Mouse (Mus musculus) limb, embryonic 10.5 days (tissue): ENCODE data around the gene Shisa7. TPM values are rescaled to one million over a fixed set of nuclear protein-coding genes. Genes with fewer than 3 reads are reported as not detected.
"Not testable (repeated sequence)": the region's sequence is repeated elsewhere in the genome, so short reads cannot be mapped to it uniquely, and the experiment has no call there.

Experiments used
- DNase-seq: peaks from one replicate; pipeline ENCODE4 v3.0.0-alpha.2; 2017; ENCODE audit warnings: low spot score
- H3K27ac ChIP-seq: fragments of 300-500 bp; sonication (generic); 2 replicates; pipeline ENCODE4 v1.5.1; 2016; ENCODE audit warnings: mild to moderate bottlenecking
- H3K27me3 ChIP-seq: fragments of 300-500 bp; sonication (generic); 2 replicates; pipeline ENCODE4 v1.6.1; 2016; ENCODE audit warnings: low read depth, mild to moderate bottlenecking; ENCODE audit not compliant: poor library complexity, severe bottlenecking
- H3K36me3 ChIP-seq: fragments of 300-500 bp; sonication (generic); 2 replicates; pipeline ENCODE4 v1.6.1; 2016; ENCODE audit warnings: mild to moderate bottlenecking, moderate library complexity
- H3K4me1 ChIP-seq: fragments of 300-500 bp; sonication (generic); 2 replicates; pipeline ENCODE4 v1.6.1; 2016
- H3K4me3 ChIP-seq: fragments of 300-500 bp; sonication (generic); 2 replicates; pipeline ENCODE4 v1.5.1; 2016; ENCODE audit warnings: mild to moderate bottlenecking, moderate library complexity
- H3K9me3 ChIP-seq: fragments of 300-500 bp; sonication (generic); replicated peaks from 2 replicates; pipeline ENCODE4 v1.6.1; 2016; ENCODE audit warnings: mild to moderate bottlenecking
- WGBS: fragments of 180-500 bp; shearing (Covaris S2); methylation state at CpG from one replicate; pipeline ENCODE4 v1.1.7; 2016; 5-methylcytosine and 5-hydroxymethylcytosine counted together
- polyA plus RNA-seq: library from polyadenylated mRNA; unstranded; fragments of >200 nt; fragmentation: Nextera tagmentation; extraction: Ambion mirVana; gene quantifications from 2 replicates; pipeline ENCODE4 v1.2.1, GENCODE M21; 2016

Shisa7 gene
- polyA plus RNA-seq, 1 experiment from 2014 or later: 0.16 TPM

DNA sequence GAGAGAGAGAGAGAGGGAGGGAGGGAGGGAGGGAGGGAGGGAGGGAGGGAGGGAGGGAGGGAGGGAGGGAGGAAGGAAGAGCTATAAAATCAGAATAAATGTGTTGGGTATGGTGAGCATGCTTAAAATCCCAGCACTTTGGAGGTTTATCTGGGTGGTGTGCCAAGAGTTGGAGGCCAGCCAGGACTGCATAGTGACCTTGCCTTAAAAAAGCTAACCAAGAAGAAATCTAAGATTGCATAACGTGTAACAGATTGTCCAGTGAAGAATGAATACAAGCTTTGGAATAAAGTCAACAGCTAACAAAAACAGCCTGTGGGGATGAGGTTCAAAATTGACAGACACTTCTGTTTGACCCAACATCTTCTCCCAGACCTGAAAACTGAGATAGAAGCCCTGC lies 18.5 kb upstream of the Shisa7 start:
- no peaks in the 10 kb centered on the region for H3K27me3 ChIP-seq
- WGBS: 88% methylated on average over 1 of the region's 1 CpGs
- no peak overlapping the region for H3K27ac ChIP-seq
- H3K4me1 ChIP-seq: peaks cover 15% of the 10 kb centered on the region
- no peaks in the 10 kb centered on the region for H3K36me3 ChIP-seq
- no peak overlapping the region for H3K4me3 ChIP-seq
- DNase-seq: no peak
- no peaks in the 10 kb centered on the region for H3K9me3 ChIP-seq

DNA sequence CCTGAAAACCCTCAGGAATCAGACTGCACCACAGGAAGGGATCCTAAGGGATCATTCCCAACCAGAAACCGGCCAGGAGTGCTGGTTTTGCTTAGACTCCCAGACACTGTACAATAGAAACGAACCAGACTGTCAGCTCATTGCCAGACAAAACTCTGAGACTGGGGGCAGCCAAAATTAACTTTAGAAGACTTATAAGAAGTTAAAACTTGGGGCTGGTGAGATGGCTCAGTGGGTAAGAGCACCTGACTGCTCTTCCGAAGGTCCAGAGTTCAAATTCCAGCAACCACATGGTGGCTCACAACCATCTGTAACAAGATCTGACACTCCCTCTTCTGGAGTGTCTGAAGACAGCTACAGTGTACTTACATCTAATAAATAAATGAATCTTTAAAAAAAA lies 16.4 kb upstream of the Shisa7 start:
- H3K4me1 ChIP-seq, DNase-seq, H3K27ac ChIP-seq, H3K9me3 ChIP-seq, H3K4me3 ChIP-seq, H3K36me3 ChIP-seq, H3K27me3 ChIP-seq: not testable (repeated sequence)
- WGBS: 83% methylated on average over 3 of the region's 3 CpGs

DNA sequence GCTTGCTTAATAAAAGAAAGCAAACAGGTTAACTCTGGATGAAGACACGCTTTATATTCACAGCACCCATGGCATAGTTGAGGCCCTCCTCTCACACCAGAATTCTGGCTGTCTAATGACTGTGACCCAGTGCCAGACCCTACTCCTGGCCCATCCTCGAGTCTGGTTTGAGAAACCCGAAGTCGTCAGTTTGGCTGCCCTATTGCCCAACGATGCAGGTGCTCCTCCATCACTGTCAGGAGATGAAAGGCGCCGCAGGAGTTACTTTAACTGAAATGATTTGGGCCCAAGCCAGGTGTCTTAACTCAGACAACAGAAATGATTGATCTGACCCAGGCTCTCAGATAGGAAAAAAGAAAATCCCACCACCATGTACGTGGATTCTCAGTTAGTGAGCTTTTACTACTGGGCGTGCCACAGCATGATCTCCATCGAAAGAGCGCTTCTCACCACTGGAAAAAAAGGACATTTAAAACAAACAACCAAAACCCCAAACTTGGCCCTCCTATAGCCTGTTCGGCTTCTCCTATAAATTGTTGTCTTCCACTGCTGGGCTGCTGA lies 15.0 kb upstream of the Shisa7 start:
- no peaks in the 10 kb centered on the region for H3K27me3 ChIP-seq
- WGBS: 67% methylated on average over 12 of the region's 12 CpGs
- H3K4me3 ChIP-seq: no peak overlapping the region
- H3K9me3 ChIP-seq: no peaks in the 10 kb centered on the region
- H3K27ac ChIP-seq: no peak overlapping the region
- H3K36me3 ChIP-seq: no peaks in the 10 kb centered on the region
- no peak for DNase-seq
- H3K4me1 ChIP-seq: peaks cover 4% of the 10 kb centered on the region; the same call in 1 of the 2 replicates

DNA sequence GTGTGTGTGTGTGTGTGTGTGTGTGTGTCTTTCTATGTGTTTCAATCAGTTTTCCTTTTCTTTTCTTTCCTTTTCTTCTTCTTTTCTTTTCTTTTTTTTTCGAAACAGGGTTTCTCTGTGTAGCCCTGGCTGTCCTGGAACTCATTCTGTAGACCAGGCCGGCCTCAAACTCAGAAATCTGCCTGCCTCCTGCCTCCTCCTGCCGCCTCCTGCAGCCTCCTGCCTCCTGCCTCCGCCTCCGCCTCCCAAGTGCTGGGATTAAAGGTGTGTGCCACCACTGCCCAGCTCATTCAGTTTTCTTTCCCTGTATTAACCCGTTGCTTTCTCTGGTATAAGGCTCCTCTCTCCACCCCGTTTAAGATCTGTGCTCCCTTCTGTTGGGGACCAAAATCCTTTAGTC lies 12.8 kb upstream of the Shisa7 start:
- Histone ChIP-seq H3K4me3 (no peak overlapping the region), H3K27ac (no peak overlapping the region), H3K36me3 (no peaks in the 10 kb centered on the region), H3K27me3 (no peaks in the 10 kb centered on the region), H3K4me1 (peaks cover 4% of the 10 kb centered on the region; the same call in 1 of the 2 replicates), H3K9me3 (no peaks in the 10 kb centered on the region)
- no peak for DNase-seq
- WGBS: 66% methylated on average over 7 of the region's 7 CpGs

DNA sequence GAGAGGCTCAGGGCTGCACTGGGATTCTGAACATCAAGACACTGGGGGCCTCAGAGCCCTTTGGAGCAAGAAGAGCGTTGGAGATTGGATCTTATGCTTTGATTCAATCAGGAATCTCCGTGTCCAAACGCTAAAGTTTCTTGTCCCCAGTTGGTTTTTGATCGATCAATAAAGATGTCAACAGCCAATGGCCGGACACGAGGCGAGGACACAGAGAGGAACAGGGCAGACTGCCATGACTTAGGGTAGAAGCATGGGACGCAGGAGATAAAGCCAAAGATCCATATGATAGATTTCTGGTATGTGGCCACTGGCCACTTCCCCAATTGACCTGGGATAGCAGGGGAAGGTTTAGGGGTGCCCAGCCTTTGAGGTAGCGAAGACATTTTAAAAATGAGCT lies 12.0 kb upstream of the Shisa7 start:
- no peaks in the 10 kb centered on the region; the same call in 1 of the 2 replicates for H3K27me3 ChIP-seq
- no peak for DNase-seq
- H3K27ac ChIP-seq: no peak overlapping the region
- H3K4me1 ChIP-seq: peaks cover 4% of the 10 kb centered on the region; the same call in 1 of the 2 replicates
- no peaks in the 10 kb centered on the region for H3K36me3 ChIP-seq
- H3K9me3 ChIP-seq: no peaks in the 10 kb centered on the region
- WGBS: 89% methylated on average over 9 of the region's 9 CpGs
- no peak overlapping the region for H3K4me3 ChIP-seq

DNA sequence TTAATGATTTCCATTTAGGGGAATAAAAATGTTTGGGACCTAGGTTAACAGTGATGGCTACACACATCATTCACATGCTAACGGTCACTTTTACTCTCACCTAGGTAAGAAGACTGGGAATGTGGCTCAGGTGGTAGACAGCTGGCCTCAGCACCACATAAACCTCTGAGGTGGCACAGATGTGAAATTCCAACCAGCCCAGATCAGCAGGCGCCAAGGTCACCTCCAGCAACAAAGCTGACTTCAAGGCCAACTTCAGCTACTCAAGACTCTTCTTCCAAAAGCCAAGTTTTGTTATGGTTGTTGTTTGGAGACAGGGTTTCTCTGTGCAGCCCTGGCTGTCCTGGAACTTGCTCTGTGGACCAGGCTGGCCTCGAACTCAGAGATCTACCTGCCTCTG lies 9.1 kb upstream of the Shisa7 start:
- H3K4me1 ChIP-seq: peaks cover 4% of the 10 kb centered on the region; the same call in 1 of the 2 replicates
- no peak overlapping the region for H3K4me3 ChIP-seq
- H3K9me3 ChIP-seq: no peaks in the 10 kb centered on the region
- peaks cover 14% of the 10 kb centered on the region; the same call in 1 of the 2 replicates for H3K27me3 ChIP-seq
- no peaks in the 10 kb centered on the region for H3K36me3 ChIP-seq
- no peak overlapping the region for H3K27ac ChIP-seq
- 79% methylated on average over 3 of the region's 3 CpGs for WGBS
- no peak for DNase-seq

DNA sequence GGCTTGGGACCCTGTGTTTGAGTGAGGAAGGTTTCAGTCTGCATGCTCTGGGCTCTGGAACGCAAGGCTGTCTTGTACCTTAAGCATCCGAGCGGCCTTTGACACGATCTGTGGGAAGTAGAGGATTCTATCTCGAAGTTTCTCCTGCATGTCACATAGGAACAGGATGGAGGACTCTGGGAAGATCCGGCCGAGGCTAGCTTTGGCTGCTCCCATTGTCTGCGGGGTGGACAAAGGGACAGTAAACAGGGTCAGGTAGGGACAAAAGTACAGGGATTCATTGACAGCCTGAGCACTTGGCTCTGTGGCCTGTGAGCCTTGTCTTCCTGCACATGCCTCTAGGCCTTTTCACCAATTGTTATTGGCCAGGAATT lies 6.8 kb upstream of the Shisa7 start:
- 80% methylated on average over 8 of the region's 8 CpGs for WGBS

DNA sequence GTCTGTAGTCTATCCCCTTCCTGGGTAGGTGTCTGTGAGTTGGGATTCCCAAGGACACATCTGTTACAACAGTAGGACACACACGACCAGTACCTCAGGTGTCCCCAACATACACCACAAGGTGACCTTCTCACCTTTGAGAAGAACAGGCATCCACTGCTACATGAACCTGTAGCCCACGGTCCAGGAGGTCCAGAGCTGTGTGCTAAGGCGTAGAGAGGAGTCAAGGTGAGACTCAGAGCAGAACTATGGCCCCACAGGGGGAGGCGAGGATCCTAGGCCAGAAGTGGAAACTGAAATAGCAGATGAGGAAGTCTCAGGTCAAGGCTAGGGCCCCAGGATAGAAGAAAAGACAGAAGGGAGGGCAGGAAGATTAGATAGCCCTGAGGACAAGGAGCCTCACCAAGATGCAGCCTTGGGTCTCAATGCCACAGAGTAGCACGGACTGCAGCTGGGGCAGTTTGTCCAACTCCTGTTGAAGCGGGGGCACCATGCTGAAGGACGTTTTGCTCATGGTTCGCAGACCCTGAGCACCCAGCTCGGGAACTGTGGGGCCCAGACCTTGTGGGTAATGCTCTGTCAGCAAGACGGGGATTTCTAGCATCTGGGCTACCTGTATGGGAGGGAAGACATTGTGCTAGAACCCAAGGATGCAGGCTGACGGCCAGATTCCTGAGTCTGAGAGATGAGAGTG lies 6.3 kb upstream of the Shisa7 start:
- peaks cover 26% of the 10 kb centered on the region; the same call in 1 of the 2 replicates for H3K27me3 ChIP-seq
- H3K36me3 ChIP-seq: no peaks in the 10 kb centered on the region
- no peak overlapping the region for H3K27ac ChIP-seq
- no peak overlapping the region for H3K4me3 ChIP-seq
- no peak for DNase-seq
- no peaks in the 10 kb centered on the region for H3K9me3 ChIP-seq
- H3K4me1 ChIP-seq: no peaks in the 10 kb centered on the region
- 81% methylated on average over 11 of the region's 11 CpGs for WGBS

More for the DNA sequence above, 6.8 kb upstream of the Shisa7 start:
- Histone ChIP-seq H3K4me1 (no peaks in the 10 kb centered on the region), H3K27ac (no peak overlapping the region), H3K4me3 (no peak overlapping the region), H3K9me3 (no peaks in the 10 kb centered on the region), H3K27me3 (peaks cover 21% of the 10 kb centered on the region; the same call in 1 of the 2 replicates), H3K36me3 (no peaks in the 10 kb centered on the region)
- no peak for DNase-seq

DNA sequence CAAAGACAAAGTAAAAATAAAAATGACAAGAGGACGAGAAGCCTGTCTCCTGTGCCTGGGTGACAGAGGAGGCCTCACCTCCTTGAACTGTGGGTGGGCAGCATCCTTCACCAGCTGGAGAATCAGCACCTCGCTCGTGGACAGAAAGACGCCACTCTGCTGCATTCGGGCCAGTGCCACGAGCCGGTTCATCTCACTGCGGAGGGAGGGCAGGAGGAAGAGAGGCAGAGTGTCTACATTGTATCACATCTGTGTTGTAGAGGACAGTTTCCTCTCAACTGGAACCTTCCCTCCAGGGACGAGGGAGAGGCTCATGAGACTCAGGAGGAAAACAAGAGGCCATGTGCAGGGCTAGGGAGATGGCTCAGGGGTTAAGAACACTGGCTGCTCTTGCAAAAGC lies 4.9 kb upstream of the Shisa7 start:
- Histone ChIP-seq H3K9me3 (no peaks in the 10 kb centered on the region), H3K36me3 (no peaks in the 10 kb centered on the region), H3K27ac (no peak overlapping the region), H3K4me3 (no peak overlapping the region), H3K27me3 (peaks cover 40% of the 10 kb centered on the region), H3K4me1 (peaks cover 4% of the 10 kb centered on the region)
- DNase-seq: no peak
- 62% methylated on average over 9 of the region's 9 CpGs for WGBS

DNA sequence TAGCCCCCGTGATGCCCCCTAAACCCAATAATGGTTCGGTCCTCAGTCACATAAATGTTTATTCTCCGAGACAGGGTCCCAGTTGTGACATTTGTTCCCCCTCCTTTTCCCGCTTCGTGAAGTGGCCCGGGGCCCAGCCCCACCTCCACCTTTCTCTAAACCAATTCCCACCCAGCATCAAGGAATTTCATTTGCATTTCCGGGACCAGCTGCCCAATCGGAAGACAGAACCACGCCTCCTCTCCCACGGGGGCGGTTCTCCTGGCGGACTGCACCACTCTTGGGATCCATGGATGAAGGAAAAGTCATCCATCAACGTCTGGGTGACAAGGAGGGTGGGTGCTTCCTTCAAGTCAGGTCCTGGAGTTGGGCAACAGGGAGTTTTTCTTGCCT lies 417 bp upstream of the Shisa7 start:
- Histone ChIP-seq H3K36me3 (no peaks in the 10 kb centered on the region), H3K4me3 (peak overlapping the region; percentile 56), H3K4me1 (peaks cover 27% of the 10 kb centered on the region), H3K27ac (no peak overlapping the region), H3K27me3 (peaks cover 79% of the 10 kb centered on the region), H3K9me3 (no peaks in the 10 kb centered on the region)
- 2% methylated on average over 13 of the region's 13 CpGs for WGBS
- DNase-seq: peak; percentile 85

DNA sequence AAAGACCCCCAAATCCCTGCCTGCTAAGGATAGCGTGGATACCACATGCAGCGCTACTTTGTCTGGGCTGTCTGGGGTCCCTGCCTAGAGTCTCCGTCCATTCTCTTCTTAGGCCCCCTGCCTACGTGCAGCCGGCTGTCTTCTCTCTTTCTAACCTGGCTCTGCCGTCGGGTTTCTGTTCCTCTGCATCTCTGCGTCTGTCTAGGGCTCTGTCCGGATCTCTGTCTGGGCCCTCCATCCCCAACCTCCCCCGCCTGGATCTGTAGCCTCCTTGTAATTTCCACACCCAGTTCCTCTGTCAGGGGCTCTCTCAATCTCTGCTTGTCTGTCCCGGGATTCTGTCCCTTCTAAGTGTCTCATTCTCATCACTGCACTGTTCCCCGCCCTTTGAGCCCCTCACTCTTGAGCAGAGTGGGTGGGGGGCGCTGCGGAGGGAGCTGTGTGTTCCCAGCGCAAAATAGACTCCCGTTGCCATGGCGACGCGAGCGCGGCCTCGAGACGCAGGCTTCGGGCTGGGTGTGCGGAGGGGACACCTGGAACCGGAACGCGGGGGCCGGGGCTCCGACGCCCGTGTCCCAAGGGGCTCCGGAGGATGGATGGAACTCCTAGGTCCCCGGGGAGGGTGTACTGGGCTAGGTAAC lies 772 bp downstream of the Shisa7 start:
- Histone ChIP-seq H3K4me1 (peaks cover 27% of the 10 kb centered on the region), H3K27ac (no peak overlapping the region), H3K27me3 (peaks cover 83% of the 10 kb centered on the region), H3K9me3 (no peaks in the 10 kb centered on the region), H3K36me3 (no peaks in the 10 kb centered on the region), H3K4me3 (peak overlapping the region; percentile 56)
- DNase-seq: peak; percentile 75
- whole genome bisulfite sequencing: under 1% methylated on average over 34 of the region's 34 CpGs

DNA sequence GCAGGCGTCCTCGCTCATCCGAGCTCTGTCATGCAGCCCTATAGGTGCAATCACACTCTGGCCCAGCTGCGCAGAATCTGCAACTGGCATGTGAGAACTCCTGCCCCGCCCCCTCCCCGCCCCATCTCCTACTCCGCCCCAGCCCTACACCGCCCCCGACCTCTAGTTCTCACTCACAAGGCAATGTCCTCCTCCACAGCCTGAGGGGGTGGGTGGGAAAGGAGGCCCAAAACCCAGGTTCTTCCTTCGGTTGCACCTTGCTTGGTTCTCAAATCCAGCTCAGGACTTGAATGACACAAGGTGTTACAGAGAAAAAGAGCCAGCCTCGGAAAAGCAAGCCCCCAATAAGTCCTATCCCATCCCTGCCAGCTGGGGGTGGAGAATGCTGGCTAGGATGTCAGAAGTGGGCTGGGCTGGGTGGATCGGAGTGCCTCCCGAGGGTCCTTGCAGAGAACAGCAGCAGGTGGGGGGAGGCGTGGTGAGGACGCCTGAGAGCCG lies 1.8 kb downstream of the Shisa7 start:
- Histone ChIP-seq H3K4me3 (peak overlapping the region; percentile 56), H3K36me3 (no peaks in the 10 kb centered on the region), H3K9me3 (no peaks in the 10 kb centered on the region), H3K4me1 (peaks cover 30% of the 10 kb centered on the region), H3K27me3 (peaks cover 93% of the 10 kb centered on the region), H3K27ac (no peak overlapping the region)
- DNase-seq: peak; percentile 65
- WGBS: under 1% methylated on average over 16 of the region's 16 CpGs

DNA sequence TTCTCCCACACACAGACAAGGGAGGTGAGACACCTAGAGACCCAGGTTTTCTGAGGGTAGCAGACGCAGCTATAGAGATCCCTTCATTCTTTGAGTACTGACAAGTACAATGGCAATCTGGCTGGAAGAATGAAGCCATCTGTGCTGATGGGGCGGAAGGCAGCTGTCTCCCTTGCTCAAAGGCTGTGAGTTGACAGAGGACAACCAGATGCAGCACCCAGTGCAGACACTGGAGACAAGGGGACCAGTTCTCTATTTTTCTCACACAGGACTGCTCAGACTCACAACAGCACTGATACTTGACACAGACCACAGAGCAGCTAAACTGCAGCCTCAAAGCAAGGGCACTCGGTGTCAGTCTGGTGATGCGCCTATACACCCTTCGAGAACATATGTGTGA lies 2.4 kb downstream of the Shisa7 start:
- WGBS: 55% methylated on average over 5 of the region's 5 CpGs
- Histone ChIP-seq H3K27me3 (peaks cover 99% of the 10 kb centered on the region), H3K27ac (no peak overlapping the region), H3K9me3 (no peaks in the 10 kb centered on the region), H3K4me1 (peaks cover 32% of the 10 kb centered on the region), H3K4me3 (peak overlapping the region; percentile 56; the same call in 1 of the 2 replicates), H3K36me3 (no peaks in the 10 kb centered on the region)
- no peak for DNase-seq
